Mouse (Mus musculus): Measurements from ENCODE around the gene Ankrd28.

- TF ChIP-seq CTCF (IDR thresholded peaks at IDR 0.05; ENCODE audit: low read depth) (no peak), EP300 (optimal IDR thresholded peaks at IDR 0.05) (no peak)
Measured at GRCm38 (mm10) chr14:31651206-31651605, 179.2 kb downstream of the Ankrd28 start.
